Mouse (Mus musculus): ENCODE measurements at regions not wholly inside any gene's neighbourhood (a gene's known extent, or its start where the extent isn't known, plus 50 kb on each side); places are given as distances from the start of the nearest gene placed in this dataset.

- no peak for DNase-seq (ENCODE audit: low spot score in 2 of 2)
Measured at GRCm38 (mm10) chr2:92805761-92806160, 109.1 kb upstream of the Syt13 start.

- no peak for DNase-seq (ENCODE audit: low spot score in 2 of 2)
Measured at GRCm38 (mm10) chr2:92806481-92807195, 108.3 kb upstream of the Syt13 start.

- no peak for DNase-seq (ENCODE audit: low spot score in 2 of 2)
Measured at GRCm38 (mm10) chr2:92807404-92807803, 107.5 kb upstream of the Syt13 start.

GRCm38 (mm10) chr2:92808121-92808520 is 106.8 kb upstream of the Syt13 start:
- no peak for DNase-seq (ENCODE audit: low spot score in 2 of 2)

- no peak for DNase-seq (ENCODE audit: low spot score in 2 of 2)
Measured at GRCm38 (mm10) chr2:92809226-92809625, 105.7 kb upstream of the Syt13 start.

GRCm38 (mm10) chr2:92809681-92810323 is 105.1 kb upstream of the Syt13 start:
- DNase-seq (ENCODE audit: low spot score in 2 of 2), result no peak

- peak in 1 of 2 experiments; percentile 16 for DNase-seq (ENCODE audit: low spot score in 2 of 2)
Measured at GRCm38 (mm10) chr2:92810956-92811355, 103.9 kb upstream of the Syt13 start.

GRCm38 (mm10) chr2:92813028-92813427 is 101.9 kb upstream of the Syt13 start:
- no peak for DNase-seq (ENCODE audit: low spot score in 2 of 2)

GRCm38 (mm10) chr2:92819586-92819985 is 95.3 kb upstream of the Syt13 start:
- DNase-seq (ENCODE audit: low spot score in 2 of 2), result no peak

- DNase-seq (ENCODE audit: low spot score in 2 of 2), result no peak
Measured at GRCm38 (mm10) chr2:92824325-92824724, 90.6 kb upstream of the Syt13 start.

GRCm38 (mm10) chr2:92825395-92825794 is 89.5 kb upstream of the Syt13 start:
- DNase-seq (ENCODE audit: low spot score in 2 of 2), result no peak

- no peak for DNase-seq (ENCODE audit: low spot score in 2 of 2)
Measured at GRCm38 (mm10) chr2:92830134-92830533, 84.8 kb upstream of the Syt13 start.

GRCm38 (mm10) chr2:92831784-92832183 is 83.1 kb upstream of the Syt13 start:
- DNase-seq (ENCODE audit: low spot score in 2 of 2), result no peak

- no peak for DNase-seq (ENCODE audit: low spot score in 2 of 2)
Measured at GRCm38 (mm10) chr2:92836203-92836602, 78.7 kb upstream of the Syt13 start.

- no peak for DNase-seq (ENCODE audit: low spot score in 2 of 2)
Measured at GRCm38 (mm10) chr2:92838012-92838411, 76.9 kb upstream of the Syt13 start.

GRCm38 (mm10) chr2:92840009-92840408 is 74.9 kb upstream of the Syt13 start:
- DNase-seq (ENCODE audit: low spot score in 2 of 2), result peak in 1 of 2 experiments; percentile 9

- DNase-seq (ENCODE audit: low spot score in 2 of 2), result peak in 1 of 2 experiments; percentile 4
Measured at GRCm38 (mm10) chr2:92841626-92842025, 73.3 kb upstream of the Syt13 start.

GRCm38 (mm10) chr2:92845061-92845769 is 69.7 kb upstream of the Syt13 start:
- no peak for DNase-seq (ENCODE audit: low spot score in 2 of 2)

- DNase-seq (ENCODE audit: low spot score in 2 of 2), result no peak
Measured at GRCm38 (mm10) chr2:92848962-92849361, 65.9 kb upstream of the Syt13 start.

GRCm38 (mm10) chr2:92851336-92851735 is 63.6 kb upstream of the Syt13 start:
- no peak for DNase-seq (ENCODE audit: low spot score in 2 of 2)

- DNase-seq (ENCODE audit: low spot score in 2 of 2), result no peak
Measured at GRCm38 (mm10) chr2:92853175-92853574, 61.7 kb upstream of the Syt13 start.

- no peak for DNase-seq (ENCODE audit: low spot score in 2 of 2)
Measured at GRCm38 (mm10) chr2:92854331-92854730, 60.6 kb upstream of the Syt13 start.

- DNase-seq (ENCODE audit: low spot score in 2 of 2), result no peak
Measured at GRCm38 (mm10) chr2:92856047-92856446, 58.9 kb upstream of the Syt13 start.
